Mouse (Mus musculus) bone marrow, adult 2 months (tissue): ENCODE measurements around the gene Taar2. TPM values are rescaled to one million over a fixed set of nuclear protein-coding genes. Genes with fewer than 3 reads are reported as not detected.

Experiments used
- H3K27ac ChIP-seq: fragments of 200-500 bp; 2 replicates; pipeline ENCODE4 v1.5.1; 2012; ENCODE audit warnings: low read depth, mild to moderate bottlenecking, control low read depth, inconsistent platforms, low read length; ENCODE audit not compliant: control insufficient read depth, poor library complexity, insufficient read depth
- H3K4me1 ChIP-seq: fragments of 200-500 bp; 2 replicates; pipeline ENCODE4 v1.6.1; 2011; ENCODE audit warnings: low read length; ENCODE audit not compliant: control insufficient read depth, insufficient read depth
- H3K4me3 ChIP-seq: fragments of 200-500 bp; replicated peaks from 2 replicates; pipeline ENCODE3; 2011; ENCODE audit warnings: mild to moderate bottlenecking, low read depth, low read length, control low read depth; ENCODE audit not compliant: control insufficient read depth
- CTCF ChIP-seq: fragments of 200-500 bp; IDR thresholded peaks from 2 replicates; pipeline ENCODE4 v1.5.1; 2011; ENCODE audit warnings: low read length, control low read depth; ENCODE audit not compliant: control insufficient read depth, insufficient read depth
- POLR2A ChIP-seq: fragments of 200-500 bp; IDR thresholded peaks from 2 replicates; pipeline ENCODE4 v1.6.1; 2011; ENCODE audit warnings: low read depth, mild to moderate bottlenecking, control low read depth, low read length, borderline replicate concordance; ENCODE audit not compliant: control insufficient read depth
- WGBS: fragments of 180-500 bp; shearing (Covaris S2); methylation state at CpG from one replicate; pipeline ENCODE4 v1.1.7; 2018; 5-methylcytosine and 5-hydroxymethylcytosine counted together
- polyA plus RNA-seq: library from polyadenylated mRNA; stranded (reverse); fragments of >200 nt; gene quantifications from 2 replicates; pipeline ENCODE4 v1.2.4, GENCODE M21; 2011; ENCODE audit warnings: low replicate concordance; ENCODE audit not compliant: missing spikeins, insufficient read depth, insufficient read length

Taar2 gene
- polyA plus RNA-seq, result not detected in 2 replicates

DNA sequence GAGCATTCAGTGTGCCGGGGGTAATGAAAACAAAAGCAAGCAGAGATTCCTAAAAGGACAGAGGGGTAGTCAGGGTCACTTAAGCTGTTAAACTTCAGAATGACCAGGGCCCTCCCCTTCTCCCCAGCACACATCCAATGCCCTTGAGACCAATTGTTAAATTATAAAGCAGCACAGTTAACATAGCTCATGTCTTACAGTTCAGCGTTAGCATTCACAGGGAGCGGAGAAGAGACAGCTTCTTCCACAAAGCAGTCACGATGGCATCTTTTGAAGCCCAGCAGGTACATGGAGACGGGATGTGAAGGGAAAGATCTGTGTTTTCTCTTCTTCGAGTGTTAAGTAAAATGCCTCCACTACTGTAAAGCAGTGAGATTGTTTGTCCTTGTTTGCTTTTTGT, at the start of gene Taar2:
Gene Taar2 (plus strand): TSS at position 261 of the 400 bp plus-strand sequence.
- no peak for TF ChIP-seq CTCF
- no peak for TF ChIP-seq POLR2A
- no peak within 1 kb of the TSS for H3K27ac ChIP-seq
- H3K4me1 ChIP-seq, result no peaks in the 10 kb centered on the region
- no peak within 1 kb of the TSS for H3K4me3 ChIP-seq
- WGBS, result 81% methylated on average over 6 of the region's 6 CpGs

DNA sequence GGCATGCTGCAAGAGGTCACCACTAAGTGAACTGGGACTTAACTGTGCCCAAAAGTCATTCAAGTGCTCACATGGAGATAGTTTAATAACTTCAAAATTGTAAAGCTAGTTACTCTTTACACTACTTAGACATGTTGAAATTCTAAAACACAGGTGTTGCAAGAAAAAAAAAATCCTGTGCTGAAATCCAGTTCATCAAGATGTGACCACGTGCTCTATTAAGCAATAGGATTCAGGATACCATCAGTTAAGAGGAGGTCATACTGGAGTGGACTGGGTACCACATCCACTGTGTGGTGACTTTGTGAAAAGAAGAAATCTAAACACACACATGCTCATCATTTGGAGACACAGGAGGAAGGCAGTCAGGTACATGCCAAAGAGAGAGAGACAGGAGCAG, 45.4 kb upstream of the Taar2 start:
- Histone ChIP-seq H3K27ac (no peak overlapping the region), H3K4me1 (no peaks in the 10 kb centered on the region), H3K4me3 (no peak overlapping the region)
- no peak for TF ChIP-seq CTCF
- no peak for TF ChIP-seq POLR2A
- WGBS, result 64% methylated on average over 1 of the region's 1 CpGs

DNA sequence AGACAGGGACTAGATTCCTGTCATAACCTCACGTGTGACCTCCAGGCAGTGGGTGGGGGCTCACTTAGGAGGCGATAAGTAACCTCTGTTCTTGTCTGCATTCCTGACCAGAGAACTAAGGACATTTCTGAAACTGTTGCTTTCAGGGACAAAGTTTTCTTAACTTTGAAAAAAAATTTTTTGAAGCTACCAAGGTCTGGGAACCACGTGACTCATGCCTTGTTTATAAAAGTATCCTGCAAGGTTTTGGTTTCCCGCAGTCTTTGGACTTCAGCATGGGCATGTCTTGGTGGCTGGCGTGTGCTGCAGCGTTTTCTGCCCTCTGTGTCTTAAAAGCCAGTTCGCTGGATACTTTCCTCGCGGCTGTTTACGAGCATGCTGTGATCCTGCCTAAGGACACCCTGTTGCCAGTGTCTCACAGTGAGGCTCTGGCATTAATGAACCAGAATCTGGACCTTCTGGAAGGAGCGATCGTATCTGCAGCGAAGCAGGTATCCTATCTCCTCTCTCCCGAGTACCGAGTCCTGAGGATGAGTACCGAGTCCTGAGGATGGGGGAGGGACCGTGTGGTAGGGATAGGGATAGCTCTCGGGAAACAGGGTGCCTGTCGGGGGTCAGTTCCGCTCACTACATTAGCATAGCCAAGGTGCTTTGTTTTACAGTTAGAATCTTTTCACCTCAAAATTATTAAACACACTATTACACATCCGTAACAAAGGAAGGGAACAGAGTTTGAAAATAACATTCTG, 43.6 kb upstream of the Taar2 start, which contains the start of gene Vnn1:
Gene Vnn1 (plus strand): TSS at position 88 of the 749 bp plus-strand sequence.
- H3K27ac ChIP-seq, result no peak within 1 kb of the TSS
- no peaks in the 10 kb centered on the region for H3K4me1 ChIP-seq
- TF ChIP-seq CTCF (no peak), POLR2A (no peak)
- H3K4me3 ChIP-seq, result no peak within 1 kb of the TSS
- WGBS, result 43% methylated on average over 21 of the region's 21 CpGs

DNA sequence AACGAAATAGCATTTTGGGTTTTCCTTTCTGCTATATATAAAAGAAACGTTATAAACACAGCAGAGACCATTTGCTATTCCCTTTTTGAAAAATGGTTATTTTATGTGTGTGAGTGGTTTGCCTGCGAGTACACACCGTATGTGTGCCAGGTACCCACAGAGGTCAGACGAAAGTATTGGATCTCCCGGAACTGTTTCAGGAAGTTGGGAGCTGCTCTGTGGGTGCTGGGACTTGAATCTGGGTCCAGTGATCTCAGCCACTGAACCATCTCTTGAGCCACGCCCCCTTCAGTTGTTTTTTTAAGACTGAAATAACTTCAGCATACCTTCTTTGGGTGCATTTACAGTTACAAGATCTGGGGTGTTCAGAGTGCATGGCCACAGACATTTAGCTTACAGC, 43.0 kb upstream of the Taar2 start:
- no peak overlapping the region for H3K4me3 ChIP-seq
- no peaks in the 10 kb centered on the region for H3K4me1 ChIP-seq
- no peak overlapping the region for H3K27ac ChIP-seq
- WGBS, result 41% methylated on average over 7 of the region's 7 CpGs
- no peak for TF ChIP-seq CTCF
- no peak for TF ChIP-seq POLR2A

DNA sequence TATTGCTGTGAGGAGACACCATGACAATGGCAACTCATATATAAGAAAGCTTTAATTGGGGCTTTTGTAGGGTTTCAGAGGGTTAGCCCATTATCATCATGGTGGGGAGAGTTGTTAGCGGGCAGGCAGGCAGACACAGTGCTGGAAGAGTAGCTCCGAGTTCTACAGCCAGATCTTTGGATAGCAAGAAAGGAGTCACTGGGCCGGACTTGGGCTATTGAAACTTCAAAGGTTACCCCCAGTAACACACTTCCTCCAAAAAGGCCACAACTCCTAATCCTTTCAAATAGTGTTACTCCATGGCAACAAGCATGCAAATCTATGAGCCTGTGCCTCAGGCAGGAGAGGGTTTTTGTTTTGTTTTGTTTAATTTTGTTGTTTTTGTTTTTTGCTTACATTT, 37.3 kb upstream of the Taar2 start:
- H3K4me3 ChIP-seq, result no peak overlapping the region
- TF ChIP-seq POLR2A, result no peak
- no peak for TF ChIP-seq CTCF
- H3K4me1 ChIP-seq, result no peaks in the 10 kb centered on the region
- no peak overlapping the region for H3K27ac ChIP-seq
- 89% methylated on average over 3 of the region's 3 CpGs for WGBS

DNA sequence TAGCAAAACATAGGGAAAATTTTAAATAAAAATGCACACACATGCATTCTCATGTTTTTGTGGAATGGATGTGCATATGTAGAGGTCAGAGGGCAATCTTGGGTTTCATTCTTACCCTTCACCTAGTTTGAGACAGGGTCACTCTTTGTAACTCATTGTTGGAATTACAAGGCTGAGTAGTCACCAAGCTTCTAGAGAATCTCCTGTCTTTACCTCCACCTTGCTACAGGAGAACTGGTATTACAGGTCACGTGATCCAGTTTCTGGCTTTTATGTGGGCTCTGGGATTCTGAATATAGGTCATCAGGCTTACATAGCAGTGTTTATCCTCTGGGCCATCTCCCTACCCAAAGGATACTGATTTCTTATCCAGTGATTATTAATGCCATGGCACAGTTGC, 32.7 kb upstream of the Taar2 start:
- Histone ChIP-seq H3K27ac (no peak overlapping the region), H3K4me3 (no peak overlapping the region), H3K4me1 (no peaks in the 10 kb centered on the region)
- 84% methylated on average over 1 of the region's 1 CpGs for WGBS
- TF ChIP-seq CTCF (no peak), POLR2A (no peak)

DNA sequence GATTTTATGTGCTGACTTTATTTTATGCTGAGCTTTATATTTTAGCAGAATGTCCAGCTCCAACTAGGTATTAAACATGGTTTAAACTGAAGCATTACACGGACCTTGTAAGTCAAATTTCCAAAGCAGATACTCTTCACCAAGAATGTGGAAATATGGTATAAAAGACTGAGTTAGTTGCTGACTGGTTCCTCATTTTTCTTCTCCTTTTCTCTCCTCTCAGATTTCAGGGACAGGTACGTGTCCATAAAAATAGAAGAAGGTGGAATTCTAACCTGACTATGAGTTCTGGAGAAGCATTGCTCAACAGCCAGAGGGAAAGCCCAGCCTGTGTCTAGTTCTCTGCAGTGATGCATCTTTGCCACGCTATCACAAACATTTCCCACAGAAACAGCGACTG, 18.3 kb upstream of the Taar2 start, which contains the start of gene Taar1:
Gene Taar1 (plus strand): TSS at position 301 of the 400 bp plus-strand sequence.
- WGBS, result 75% methylated on average over 4 of the region's 4 CpGs
- Histone ChIP-seq H3K4me1 (no peaks in the 10 kb centered on the region), H3K4me3 (no peak within 1 kb of the TSS), H3K27ac (no peak within 1 kb of the TSS)
- no peak for TF ChIP-seq CTCF
- TF ChIP-seq POLR2A, result no peak

DNA sequence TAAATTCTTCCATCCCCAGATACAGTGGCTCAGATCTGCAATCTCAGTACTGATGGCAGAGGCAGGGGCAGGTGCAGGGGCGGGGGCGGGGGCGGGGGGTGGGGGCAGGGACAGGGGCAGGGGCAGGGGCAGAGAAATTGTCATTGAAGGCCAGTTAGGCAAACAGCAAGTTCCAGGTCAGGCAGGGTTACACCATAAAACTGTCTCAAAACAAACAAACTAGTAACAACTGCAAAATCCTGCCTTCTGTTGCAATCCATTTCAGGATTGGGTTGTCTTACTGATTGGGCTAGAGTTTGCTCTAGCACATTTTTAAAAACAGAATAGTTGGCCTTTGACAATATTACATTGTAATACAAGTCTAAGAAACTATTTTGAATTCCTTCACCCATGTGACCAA, 15.9 kb upstream of the Taar2 start:
- no peak overlapping the region for H3K4me3 ChIP-seq
- no peaks in the 10 kb centered on the region for H3K4me1 ChIP-seq
- H3K27ac ChIP-seq, result no peak overlapping the region
- 81% methylated on average over 3 of the region's 3 CpGs for WGBS
- TF ChIP-seq POLR2A (no peak), CTCF (no peak)
